Mouse (Mus musculus) ES-E14 (cell line): ENCODE results near the gene 4930578C19Rik. TPM values are rescaled to one million over a fixed set of nuclear protein-coding genes. Genes with fewer than 3 reads are reported as not detected.
"Not testable (repeated sequence)": the region's sequence is repeated elsewhere in the genome, so short reads cannot be mapped to it uniquely, and the experiment has no call there.

ENCODE experiments used
- DNase-seq: peaks from one replicate; pipeline ENCODE4 v3.0.0-alpha.2; 2013; ENCODE audit warnings: low read depth, low spot score
- H3K27ac ChIP-seq: 2 replicates; pipeline ENCODE4 v1.5.1; 2012; ENCODE audit warnings: low read depth, mild to moderate bottlenecking, low read length, moderate library complexity, mixed read lengths; ENCODE audit not compliant: poor library complexity, insufficient read depth, severe bottlenecking
- H3K36me3 ChIP-seq: 2 replicates; pipeline ENCODE4 v1.6.1; 2012; ENCODE audit warnings: mild to moderate bottlenecking, low read length, moderate library complexity, mixed read lengths; ENCODE audit not compliant: control insufficient read depth, poor library complexity, insufficient read depth, severe bottlenecking
- H3K4me1 ChIP-seq, 2 experiments: fragments of 150-350 bp in 1 of 2; sonication (generic) in 1 of 2; 2 replicates each; pipeline ENCODE4 v1.6.1; 2012; ENCODE audit warnings: low read length in 2 of 2, mild to moderate bottlenecking in 1 of 2, mixed read lengths in 1 of 2; ENCODE audit not compliant: control insufficient read depth in 2 of 2, insufficient read depth in 2 of 2, poor library complexity in 1 of 2
- H3K4me3 ChIP-seq, 2 experiments: fragments of 150-350 bp in 1 of 2; sonication (generic) in 1 of 2; 2 replicates each; pipeline ENCODE4 v1.5.1; 2012; ENCODE audit warnings: low read length in 2 of 2, low read depth in 1 of 2, mild to moderate bottlenecking in 1 of 2, mixed read lengths in 1 of 2; ENCODE audit not compliant: insufficient read depth in 1 of 2, poor library complexity in 1 of 2, severe bottlenecking in 1 of 2
- H3K9ac ChIP-seq: 2 replicates; pipeline ENCODE4 v1.6.1; 2012; ENCODE audit warnings: low read depth, mild to moderate bottlenecking, low read length, mixed read lengths; ENCODE audit not compliant: poor library complexity, insufficient read depth, severe bottlenecking
- H3K9me3 ChIP-seq: fragments of 150-350 bp; sonication (generic); 2 replicates; pipeline ENCODE4 v1.6.1; 2012; ENCODE audit warnings: low read depth, mild to moderate bottlenecking, low read length; ENCODE audit not compliant: control insufficient read depth, insufficient read depth
- CHD2 ChIP-seq: IDR thresholded peaks from 2 replicates; pipeline ENCODE4 v1.6.1; 2014; ENCODE audit warnings: mild to moderate bottlenecking, low read depth, low read length, inconsistent platforms
- HCFC1 ChIP-seq: IDR thresholded peaks from 2 replicates; pipeline ENCODE4 v1.6.1; 2012; ENCODE audit warnings: low read length, inconsistent platforms, borderline replicate concordance; ENCODE audit not compliant: insufficient read depth
- MAFK ChIP-seq: IDR thresholded peaks from 2 replicates; pipeline ENCODE4 v1.6.1; 2014; ENCODE audit warnings: mild to moderate bottlenecking, low read depth, low read length, inconsistent platforms; ENCODE audit not compliant: insufficient read depth
- ZC3H11A ChIP-seq: IDR thresholded peaks from 2 replicates; pipeline ENCODE4 v1.6.1; 2012; ENCODE audit warnings: low read depth, mild to moderate bottlenecking, inconsistent platforms, low read length, borderline replicate concordance
- ZNF384 ChIP-seq: IDR thresholded peaks from 2 replicates; pipeline ENCODE4 v1.6.1; 2012; ENCODE audit warnings: low read depth, low read length, inconsistent platforms
- in situ Hi-C, 2 experiments: fragments of 600-800 bp; cut with MboI; formaldehyde crosslinking; loops; one replicate each; pipeline ENCODE4 v1.15.1; 2025; ENCODE audit warnings: low sequenced_read_pairs in 2 of 2, inconsistent platforms in 1 of 2; ENCODE audit not compliant: unreplicated experiment in 2 of 2
- total RNA-seq: library from RNA; depleted of rRNA; stranded (reverse); fragments of 300-350 nt; gene quantifications from 2 replicates; pipeline ENCODE4 v1.2.3, GENCODE M21; 2012

4930578C19Rik gene
- total RNA-seq, 1 experiment = not detected

GRCm38 (mm10) chrX:18411071-18411840, 49.9 kb downstream of the 4930578C19Rik start:
- TF ChIP-seq HCFC1 (no peak), ZNF384 (no peak)
- H3K36me3 ChIP-seq = no peaks in the 10 kb centered on the region
- H3K4me3 ChIP-seq = no peak overlapping the region
- no peak overlapping the region for H3K9ac ChIP-seq
- no peaks in the 10 kb centered on the region for H3K9me3 ChIP-seq
- H3K27ac ChIP-seq = no peak overlapping the region
- in situ Hi-C loops = no loop called here
- DNase-seq = no peak
- no peaks in the 10 kb centered on the region for H3K4me1 ChIP-seq

GRCm38 (mm10) chrX:18409598-18409997, 51.6 kb downstream of the 4930578C19Rik start:
- no peaks in the 10 kb centered on the region for H3K36me3 ChIP-seq
- H3K9me3 ChIP-seq = no peaks in the 10 kb centered on the region
- no peak overlapping the region for H3K9ac ChIP-seq
- DNase-seq = no peak
- H3K27ac ChIP-seq = no peak overlapping the region
- TF ChIP-seq CHD2 = no peak
- no peak for TF ChIP-seq ZC3H11A
- no peak for TF ChIP-seq HCFC1
- TF ChIP-seq ZNF384 = no peak
- TF ChIP-seq MAFK = no peak
- no peak overlapping the region for H3K4me3 ChIP-seq
- no peaks in the 10 kb centered on the region for H3K4me1 ChIP-seq
- in situ Hi-C loops = no loop called here

GRCm38 (mm10) chrX:18402296-18402695, 58.9 kb downstream of the 4930578C19Rik start:
- Histone ChIP-seq H3K9me3 (no peaks in the 10 kb centered on the region), H3K27ac (no peak overlapping the region), H3K9ac (no peak overlapping the region; the same call in 1 of the 2 replicates), H3K4me3 (no peak overlapping the region), H3K36me3 (no peaks in the 10 kb centered on the region), H3K4me1 (no peaks in the 10 kb centered on the region)
- DNase-seq = no peak
- in situ Hi-C loops = no loop called here
- TF ChIP-seq HCFC1 (no peak), MAFK (no peak), ZNF384 (no peak), ZC3H11A (no peak), CHD2 (no peak)

- in situ Hi-C loops = no loop called here
- no peak overlapping the region for H3K9ac ChIP-seq
- no peak overlapping the region for H3K4me3 ChIP-seq
- DNase-seq = no peak
- H3K4me1 ChIP-seq = no peaks in the 10 kb centered on the region
- H3K9me3 ChIP-seq = no peaks in the 10 kb centered on the region
- TF ChIP-seq ZC3H11A (no peak), ZNF384 (no peak), CHD2 (no peak), HCFC1 (no peak), MAFK (no peak)
- no peaks in the 10 kb centered on the region for H3K36me3 ChIP-seq
- H3K27ac ChIP-seq = no peak overlapping the region
Measured at GRCm38 (mm10) chrX:18396700-18397099, 64.5 kb downstream of the 4930578C19Rik start.

- H3K36me3 ChIP-seq, H3K9ac ChIP-seq, DNase-seq, H3K4me3 ChIP-seq, H3K4me1 ChIP-seq, in situ Hi-C loops, H3K9me3 ChIP-seq, H3K27ac ChIP-seq: not testable (repeated sequence)
Measured at GRCm38 (mm10) chrX:18384181-18384580, 77.0 kb downstream of the 4930578C19Rik start.
